Comparison of ENCODE assay signal across 8 mouse cellular contexts in the genomic region with DNA sequence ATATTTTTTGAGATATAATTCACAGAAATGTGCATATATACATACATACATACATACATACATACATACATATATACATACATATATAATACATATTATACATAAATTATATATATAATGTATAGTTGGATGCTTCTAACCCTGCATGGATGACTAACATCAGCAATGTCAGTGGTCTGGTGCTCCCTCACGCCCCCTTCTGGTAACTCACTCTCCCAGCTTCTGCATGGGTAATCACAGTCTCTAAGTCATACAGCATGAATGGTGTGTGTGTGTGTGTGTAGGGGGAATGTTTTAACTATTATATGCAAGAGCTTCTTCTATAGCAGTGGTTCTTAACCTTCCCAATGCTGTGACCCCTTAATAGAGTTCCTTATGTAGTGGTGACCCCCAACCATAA.
DNase-seq lines count a peak whose midpoint lies in the region; ATAC-seq and TF ChIP-seq lines count a peak whose summit lies in the region.

No protein-coding gene starts in this region.

- no peak overlapping the region for H3K4me3 ChIP-seq in kidney, postnatal 0 days (replicated peaks; ENCODE audit: low read depth, low read length)
- H3K4me3 ChIP-seq in kidney, embryonic 16.5 days (ENCODE audit: low read length) = no peak overlapping the region
- no peak overlapping the region for H3K4me3 ChIP-seq in myocyte
- H3K4me3 ChIP-seq in hindbrain, embryonic 10.5 days = no peak overlapping the region

- POLR2A ChIA-PET in Patski (lab: Charles Lee) = interaction anchor here (0.6 kb wide), 1 partner anchor 415 kb away, joined by 3 read pairs; no protein-coding TSS in a partner anchor

- CTCF ChIA-PET in Patski (lab: Charles Lee) = interaction anchor here (0.9 to 1.1 kb wide), 2 partner anchors 13 to 37 kb away, joined by 3 to 4 read pairs; no protein-coding TSS in a partner anchor

- H3K36me3 ChIP-seq in kidney, postnatal 0 days (ENCODE audit: insufficient read depth, low read length) = no peaks in the 10 kb centered on the region
- no peaks in the 10 kb centered on the region for H3K36me3 ChIP-seq in kidney, embryonic 16.5 days (ENCODE audit: insufficient read depth, low read length)
- no peaks in the 10 kb centered on the region for H3K36me3 ChIP-seq in myocyte (ENCODE audit: control insufficient read depth, insufficient read depth)
- no peaks in the 10 kb centered on the region for H3K36me3 ChIP-seq in hindbrain, embryonic 10.5 days

- no peak overlapping the region for H3K27ac ChIP-seq in kidney, postnatal 0 days
- H3K27ac ChIP-seq in kidney, embryonic 16.5 days (ENCODE audit: low read length) = no peak overlapping the region
- no peak overlapping the region for H3K27ac ChIP-seq in hindbrain, embryonic 10.5 days

- H3ac ChIP-seq in myocyte (ENCODE audit: control insufficient read depth, insufficient read length) = no peak overlapping the region

- no peak overlapping the region for H3K9ac ChIP-seq in kidney, postnatal 0 days (ENCODE audit: low read depth, low read length)
- H3K9ac ChIP-seq in kidney, embryonic 16.5 days (replicated peaks; ENCODE audit: low read length) = no peak overlapping the region

- H3K4me1 ChIP-seq in kidney, postnatal 0 days (replicated peaks; ENCODE audit: insufficient read depth, low read length) = peaks cover 6% of the 10 kb centered on the region
- peaks cover 35% of the 10 kb centered on the region for H3K4me1 ChIP-seq in kidney, embryonic 16.5 days (ENCODE audit: insufficient read depth, low read length)
- H3K4me1 ChIP-seq in hindbrain, embryonic 10.5 days (replicated peaks) = peaks cover 11% of the 10 kb centered on the region; the same call in 1 of the 2 replicates

- no peak for DNase-seq in kidney, postnatal 0 days (ENCODE audit: low spot score)
- no peak for DNase-seq in Patski (ENCODE audit: low read depth, low spot score)
- DNase-seq in frontal cortex, postnatal 25 days (ENCODE audit: low spot score in 2 of 2) = no peak
- no peak for DNase-seq in hindbrain, embryonic 10.5 days (ENCODE audit: low spot score)
- DNase-seq in heart, adult 9 months (ENCODE audit: low spot score in 2 of 2) = no peak

- no peak for ATAC-seq in kidney, postnatal 0 days (replicated peaks; ENCODE audit: low FRiP score, low read depth)
- no peak for ATAC-seq in kidney, embryonic 16.5 days (ENCODE audit: low FRiP score, low TSS enrichment)
- ATAC-seq in CD4-positive, CD25-positive, alpha-beta regulatory T cell, adult 4 months = peak; percentile 64
- ATAC-seq in Patski = no peak

- H3K9me3 ChIP-seq in kidney, postnatal 0 days (replicated peaks; ENCODE audit: low read length) = no peaks in the 10 kb centered on the region
- H3K9me3 ChIP-seq in kidney, embryonic 16.5 days (ENCODE audit: low read length) = no peaks in the 10 kb centered on the region
- H3K9me3 ChIP-seq in hindbrain, embryonic 10.5 days = no peaks in the 10 kb centered on the region

- H3K27me3 ChIP-seq in kidney, postnatal 0 days (ENCODE audit: insufficient read depth, low read length) = no peaks in the 10 kb centered on the region
- H3K27me3 ChIP-seq in kidney, embryonic 16.5 days (ENCODE audit: insufficient read depth, low read length) = no peaks in the 10 kb centered on the region
- no peaks in the 10 kb centered on the region for H3K27me3 ChIP-seq in Patski
- no peaks in the 10 kb centered on the region for H3K27me3 ChIP-seq in myocyte (ENCODE audit: control insufficient read depth, insufficient read depth, insufficient read length)
- H3K27me3 ChIP-seq in hindbrain, embryonic 10.5 days (ENCODE audit: insufficient read depth, poor library complexity, severe bottlenecking) = no peaks in the 10 kb centered on the region

- in situ Hi-C loops in Patski (cut with MboI; ENCODE audit: low pct_unique_long_range_greater_than_20kb) = no loop called here

- no peak for TF ChIP-seq POLR2A in myocyte (IDR thresholded peaks at IDR 0.05; ENCODE audit: insufficient read length, low read depth)

- H3K4me2 ChIP-seq in kidney, postnatal 0 days (ENCODE audit: low read length) = no peak overlapping the region
- H3K4me2 ChIP-seq in kidney, embryonic 16.5 days (replicated peaks; ENCODE audit: low read depth, low read length) = no peak overlapping the region
- peak overlapping the region; percentile 52 for H3K4me2 ChIP-seq in myocyte (ENCODE audit: low read depth)

- H3K79me2 ChIP-seq in myocyte (ENCODE audit: control insufficient read depth, insufficient read depth) = peaks cover 3% of the 10 kb centered on the region

- peak; percentile 65 for TF ChIP-seq CTCF in kidney, postnatal 0 days (IDR thresholded peaks at IDR 0.05; ENCODE audit: low read depth)
- TF ChIP-seq CTCF in Patski (IDR thresholded peaks at IDR 0.05) = peak; percentile 62

- WGBS in kidney, postnatal 0 days = 32% methylated on average over 1 of the region's 1 CpGs
- WGBS in kidney, embryonic 16.5 days = 25% methylated on average over 1 of the region's 1 CpGs
- WGBS in hindbrain, embryonic 10.5 days = 38% methylated on average over 1 of the region's 1 CpGs

TF ChIP-seq in myocyte, 11 proteins besides CTCF, POLR2A, EP300 and RAD21:
- TF ChIP-seq MYOG (IDR thresholded peaks at IDR 0.05; ENCODE audit: control insufficient read depth in 1 of 3, insufficient read depth in 1 of 3, insufficient read length in 2 of 3, low read depth in 2 of 3) (no peak), MYOD1 (IDR thresholded peaks at IDR 0.05; ENCODE audit: control insufficient read depth in 1 of 3, insufficient read length in 2 of 3, low read depth in 2 of 3) (no peak), SRF (IDR thresholded peaks at IDR 0.05; ENCODE audit: control insufficient read depth, insufficient read length, low read depth) (no peak), POLR2AphosphoS2 (IDR thresholded peaks at IDR 0.05; ENCODE audit: insufficient read length, low read depth) (no peak), E2F4 (IDR thresholded peaks at IDR 0.05; ENCODE audit: insufficient read depth) (no peak), TCF3 (IDR thresholded peaks at IDR 0.05; ENCODE audit: insufficient read length, low read depth) (no peak), CEBPB (IDR thresholded peaks at IDR 0.05; ENCODE audit: insufficient read depth, poor library complexity, severe bottlenecking) (no peak), USF1 (IDR thresholded peaks at IDR 0.05; ENCODE audit: low read depth) (no peak), TCF12 (IDR thresholded peaks at IDR 0.05; ENCODE audit: insufficient read depth, poor library complexity, severe bottlenecking) (no peak), REST (IDR thresholded peaks at IDR 0.05; ENCODE audit: insufficient read depth, insufficient read length) (no peak), MAX (IDR thresholded peaks at IDR 0.05; ENCODE audit: low read depth) (no peak)
